Mouse (Mus musculus) neutrophil, adult 5-6 weeks (primary cell): Measurements from ENCODE around the gene Yju2. TPM values are rescaled to one million over a fixed set of nuclear protein-coding genes. Genes with fewer than 3 reads are reported as not detected.

Experiments used
- total RNA-seq: library from RNA; stranded (forward); fragments of 200-1000 nt; gene quantifications from 2 replicates; pipeline ENCODE4 v1.2.3, GENCODE M21; 2017

Gene Yju2
- total RNA-seq, 1 experiment from 2014 or later: 20.5 TPM

Other genes starting within 250 kb of the Yju2 start
- gene Pot1b, start 246.5 kb upstream of the Yju2 start, total RNA-seq: 61.0 and 63.1 TPM in 2 replicates
- gene Adgre4, start 209.1 kb upstream of the Yju2 start, total RNA-seq: 9.4 and 12.0 TPM in 2 replicates
- 8.3 and 11.8 TPM in 2 replicates for gene Zfp119a, start 80.2 kb upstream of the Yju2 start, total RNA-seq
- gene Zfp959, start 67.0 kb upstream of the Yju2 start, total RNA-seq: 46.8 and 51.0 TPM in 2 replicates
- 14.4 and 17.6 TPM in 2 replicates for gene Zfp119b, start 9.6 kb upstream of the Yju2 start, total RNA-seq
- gene Ebi3, start 6.5 kb upstream of the Yju2 start, total RNA-seq: 19.0 and 30.3 TPM in 2 replicates
- 1.4 and 1.7 TPM in 2 replicates for gene Shd, start 11.4 kb downstream of the Yju2 start, total RNA-seq
- not detected in 2 replicates for gene Fsd1, start 27.4 kb downstream of the Yju2 start, total RNA-seq
- 1.6 TPM in 1 of 2 replicates, not detected in the other for gene Stap2, start 46.5 kb downstream of the Yju2 start, total RNA-seq
- 64.9 and 86.9 TPM in 2 replicates for gene Mpnd, start 46.6 kb downstream of the Yju2 start, total RNA-seq
- gene Sh3gl1, start 77.5 kb downstream of the Yju2 start, total RNA-seq: 44.8 and 48.6 TPM in 2 replicates
- gene Chaf1a, start 81.3 kb downstream of the Yju2 start, total RNA-seq: 1.4 TPM in 2 replicates
- 31.3 and 49.5 TPM in 2 replicates for gene Ubxn6, start 115.9 kb downstream of the Yju2 start, total RNA-seq
- 153 and 189 TPM in 2 replicates for gene Hdgfl2, start 120.5 kb downstream of the Yju2 start, total RNA-seq
- gene Plin4, start 150.7 kb downstream of the Yju2 start, total RNA-seq: 1.1 and 1.2 TPM in 2 replicates
- gene Plin5, start 158.5 kb downstream of the Yju2 start, total RNA-seq: 3.4 and 4.0 TPM in 2 replicates
- 126 and 131 TPM in 2 replicates for gene Lrg1, start 162.9 kb downstream of the Yju2 start, total RNA-seq
- 11.3 and 11.5 TPM in 2 replicates for gene Sema6b, start 181.2 kb downstream of the Yju2 start, total RNA-seq
- gene Tnfaip8l1, start 203.4 kb downstream of the Yju2 start, total RNA-seq: 1.3 and 1.4 TPM in 2 replicates
- gene Mydgf, start 224.8 kb downstream of the Yju2 start, total RNA-seq: 13.9 and 18.0 TPM in 2 replicates